Mouse (Mus musculus) heart, embryonic 14.5 days (tissue): ENCODE data around the gene Fkbpl. TPM values are rescaled to one million over a fixed set of nuclear protein-coding genes. Genes with fewer than 3 reads are reported as not detected.

Experiments
- ATAC-seq: fragments of 200-750 bp; cut with Nextera tagmentation; 2 replicates; pipeline ENCODE4 v1.8.0; 2017; ENCODE audit warnings: low read depth, moderate TSS enrichment; ENCODE audit not compliant: insufficient number of reproducible peaks, insufficient read depth, low FRiP score
- H3K27ac ChIP-seq, 2 experiments: fragments of 200-500 bp in 1 of 2; fragments of 300-500 bp in 1 of 2; sonication (generic) in 1 of 2; replicated peaks in 1 of 2; 2 replicates each; pipeline ENCODE4 v1.5.1; 2012 to 2014; ENCODE audit warnings: low read depth in 2 of 2, low read length in 2 of 2, control low read depth in 1 of 2, mild to moderate bottlenecking in 1 of 2, mixed read lengths in 1 of 2; ENCODE audit not compliant: control insufficient read depth in 1 of 2, insufficient read depth in 1 of 2
- H3K27me3 ChIP-seq: fragments of 300-500 bp; sonication (generic); 2 replicates; pipeline ENCODE4 v1.6.1; 2014; ENCODE audit warnings: mild to moderate bottlenecking, low read length, control low read depth; ENCODE audit not compliant: control insufficient read depth, insufficient read depth
- H3K36me3 ChIP-seq: fragments of 300-500 bp; sonication (generic); 2 replicates; pipeline ENCODE4 v1.6.1; 2014; ENCODE audit warnings: mild to moderate bottlenecking, control low read depth, low read length, mixed read lengths; ENCODE audit not compliant: control insufficient read depth, insufficient read depth
- H3K4me1 ChIP-seq, 2 experiments: fragments of 200-500 bp in 1 of 2; fragments of 300-500 bp in 1 of 2; sonication (generic) in 1 of 2; 2 replicates each; pipeline ENCODE4 v1.6.1; 2012 to 2014; ENCODE audit warnings: low read length in 2 of 2, control low read depth in 1 of 2, mixed read lengths in 1 of 2; ENCODE audit not compliant: control insufficient read depth in 2 of 2, insufficient read depth in 2 of 2
- H3K4me2 ChIP-seq: fragments of 300-500 bp; sonication (generic); 2 replicates; pipeline ENCODE4 v1.6.1; 2014; ENCODE audit warnings: mild to moderate bottlenecking, low read length
- H3K4me3 ChIP-seq, 2 experiments: fragments of 200-500 bp in 1 of 2; fragments of 300-500 bp in 1 of 2; sonication (generic) in 1 of 2; 2 replicates each; pipeline ENCODE4 v1.5.1; 2012 to 2014; ENCODE audit warnings: low read length in 2 of 2, mild to moderate bottlenecking in 2 of 2, control low read depth in 1 of 2, low read depth in 1 of 2, moderate library complexity in 1 of 2; ENCODE audit not compliant: control insufficient read depth in 1 of 2, insufficient read depth in 1 of 2
- H3K9ac ChIP-seq: fragments of 300-500 bp; sonication (generic); 2 replicates; pipeline ENCODE4 v1.6.1; 2014; ENCODE audit warnings: mild to moderate bottlenecking, low read length
- H3K9me3 ChIP-seq: fragments of 300-500 bp; sonication (generic); 2 replicates; pipeline ENCODE4 v1.6.1; 2016; ENCODE audit warnings: low read length, control low read depth; ENCODE audit not compliant: control insufficient read depth
- WGBS: fragments of 180-500 bp; shearing (Covaris S2); extraction: QIAGEN DNeasy Blood & Tissue Kit; methylation state at CpG from one replicate; pipeline ENCODE4 v1.1.7; 2014; 5-methylcytosine and 5-hydroxymethylcytosine counted together
- polyA plus RNA-seq: library from polyadenylated mRNA; unstranded; fragments of >200 nt; fragmentation: Nextera tagmentation; extraction: Ambion mirVana; gene quantifications from 2 replicates; pipeline ENCODE4 v1.2.1, GENCODE M21; 2014

The Fkbpl gene
- polyA plus RNA-seq, 1 experiment from 2014 or later: 8.9 TPM

- 33% methylated on average over 11 of the region's 11 CpGs for WGBS
- H3K4me2 ChIP-seq: peak overlapping the region; percentile 48
- no peak for ATAC-seq
- peaks cover 22 to 26% of the 10 kb centered on the region in 2 experiments for H3K4me1 ChIP-seq
- H3K9ac ChIP-seq: peak overlapping the region; percentile 45; the same call in 1 of the 2 replicates
- peaks cover 17% of the 10 kb centered on the region for H3K27me3 ChIP-seq
- no peaks in the 10 kb centered on the region for H3K36me3 ChIP-seq
- H3K9me3 ChIP-seq: no peaks in the 10 kb centered on the region
- H3K27ac ChIP-seq: 0 out of 4 replicates have a peak overlapping the region, but pooled peaks of 1 of the 2 experiments have one; percentile 14
- peak overlapping the region; percentile 0 to 19; a peak in 3 of 4 replicates for H3K4me3 ChIP-seq
Observed at GRCm38 (mm10) chr17:34660259-34660820, 15.8 kb downstream of the Fkbpl start.

GRCm38 (mm10) chr17:34661121-34661591 lies 16.6 kb downstream of the Fkbpl start:
- 3% methylated on average over 19 of the region's 19 CpGs for WGBS
- Histone ChIP-seq H3K4me3 (peak overlapping the region; percentile 0 to 19), H3K27ac (peak overlapping the region in 1 of 2 experiments; percentile 20; a peak in 1 of 4 replicates), H3K9me3 (no peaks in the 10 kb centered on the region), H3K9ac (peak overlapping the region; percentile 45; the same call in 1 of the 2 replicates), H3K36me3 (no peaks in the 10 kb centered on the region), H3K4me2 (peak overlapping the region; percentile 48), H3K4me1 (peaks cover 16 to 18% of the 10 kb centered on the region in 2 experiments), H3K27me3 (peaks cover 17% of the 10 kb centered on the region)
- ATAC-seq: no peak

GRCm38 (mm10) chr17:34662468-34662867 lies 17.9 kb downstream of the Fkbpl start:
- no peak overlapping the region for H3K9ac ChIP-seq
- H3K36me3 ChIP-seq: no peaks in the 10 kb centered on the region
- peaks cover 20% of the 10 kb centered on the region for H3K27me3 ChIP-seq
- ATAC-seq: no peak
- no peak overlapping the region for H3K27ac ChIP-seq
- no peaks in the 10 kb centered on the region for H3K9me3 ChIP-seq
- WGBS: 58% methylated on average over 1 of the region's 1 CpGs
- H3K4me2 ChIP-seq: no peak overlapping the region
- H3K4me3 ChIP-seq: no peak overlapping the region
- H3K4me1 ChIP-seq: peaks cover 13 to 14% of the 10 kb centered on the region in 2 experiments

GRCm38 (mm10) chr17:34662978-34663377 lies 18.4 kb downstream of the Fkbpl start:
- Histone ChIP-seq H3K4me3 (no peak overlapping the region), H3K9ac (no peak overlapping the region), H3K4me2 (no peak overlapping the region), H3K27me3 (peaks cover 21% of the 10 kb centered on the region), H3K4me1 (peaks cover 13 to 14% of the 10 kb centered on the region in 2 experiments), H3K36me3 (no peaks in the 10 kb centered on the region), H3K9me3 (no peaks in the 10 kb centered on the region), H3K27ac (no peak overlapping the region)
- 78% methylated on average over 8 of the region's 8 CpGs for WGBS
- ATAC-seq: no peak

- whole genome bisulfite sequencing: 34% methylated on average over 1 of the region's 1 CpGs
- H3K4me2 ChIP-seq: no peak overlapping the region
- H3K4me1 ChIP-seq: peaks cover 13 to 14% of the 10 kb centered on the region in 2 experiments
- no peak for ATAC-seq
- H3K27ac ChIP-seq: no peak overlapping the region
- no peak overlapping the region for H3K4me3 ChIP-seq
- H3K9ac ChIP-seq: no peak overlapping the region
- no peaks in the 10 kb centered on the region for H3K9me3 ChIP-seq
- H3K36me3 ChIP-seq: no peaks in the 10 kb centered on the region
- peaks cover 21% of the 10 kb centered on the region for H3K27me3 ChIP-seq
Observed at GRCm38 (mm10) chr17:34663558-34663957, 19.0 kb downstream of the Fkbpl start.

GRCm38 (mm10) chr17:34664472-34664871 lies 19.9 kb downstream of the Fkbpl start:
- peaks cover 9% of the 10 kb centered on the region in 2 experiments for H3K4me1 ChIP-seq
- H3K27ac ChIP-seq: no peak overlapping the region
- no peak overlapping the region for H3K4me2 ChIP-seq
- H3K36me3 ChIP-seq: no peaks in the 10 kb centered on the region
- peaks cover 12% of the 10 kb centered on the region for H3K27me3 ChIP-seq
- H3K4me3 ChIP-seq: no peak overlapping the region
- ATAC-seq: no peak
- no peak overlapping the region for H3K9ac ChIP-seq
- no peaks in the 10 kb centered on the region for H3K9me3 ChIP-seq
- WGBS: 50% methylated on average over 7 of the region's 7 CpGs

- Histone ChIP-seq H3K27me3 (peaks cover 48% of the 10 kb centered on the region), H3K9ac (peak within 1 kb of the TSS; percentile 41; the same call in 1 of the 2 replicates), H3K4me1 (peaks cover 5 to 23% of the 10 kb centered on the region in 2 experiments), H3K9me3 (no peaks in the 10 kb centered on the region), H3K36me3 (no peaks in the 10 kb centered on the region), H3K4me2 (peak within 1 kb of the TSS; percentile 63), H3K27ac (no peak within 1 kb of the TSS), H3K4me3 (peak within 1 kb of the TSS; percentile 26 to 34; a peak in 3 of 4 replicates)
- ATAC-seq: no peak
- WGBS: 68% methylated on average over 7 of the region's 7 CpGs
Observed at GRCm38 (mm10) chr17:34670235-34670634, 25.7 kb downstream of the Fkbpl start, which contains the start of gene Tnxb. TSS of gene Tnxb (plus strand) at chr17:34670535.
